Mouse (Mus musculus) hindbrain, embryonic 10.5 days (tissue): ENCODE data around the gene Rad51. TPM values are rescaled to one million over a fixed set of nuclear protein-coding genes. Genes with fewer than 3 reads are reported as not detected.

Experiments
- DNase-seq: peaks from one replicate; pipeline ENCODE4 v3.0.0-alpha.2; 2017; ENCODE audit warnings: low spot score
- H3K27ac ChIP-seq: fragments of 300-500 bp; sonication (generic); 2 replicates; pipeline ENCODE4 v1.5.1; 2016; ENCODE audit warnings: mild to moderate bottlenecking, moderate library complexity
- H3K27me3 ChIP-seq: fragments of 300-500 bp; sonication (generic); 2 replicates; pipeline ENCODE4 v1.6.1; 2016; ENCODE audit warnings: mild to moderate bottlenecking; ENCODE audit not compliant: poor library complexity, insufficient read depth, severe bottlenecking
- H3K36me3 ChIP-seq: fragments of 300-500 bp; sonication (generic); 2 replicates; pipeline ENCODE4 v1.6.1; 2016; ENCODE audit warnings: mild to moderate bottlenecking, moderate library complexity
- H3K4me1 ChIP-seq: fragments of 300-500 bp; sonication (generic); replicated peaks from 2 replicates; pipeline ENCODE4 v1.6.1; 2016; ENCODE audit warnings: mild to moderate bottlenecking
- H3K4me3 ChIP-seq: fragments of 300-500 bp; sonication (generic); 2 replicates; pipeline ENCODE4 v1.5.1; 2016; ENCODE audit warnings: mild to moderate bottlenecking, moderate library complexity
- H3K9me3 ChIP-seq: fragments of 300-500 bp; sonication (generic); 2 replicates; pipeline ENCODE4 v1.6.1; 2016; ENCODE audit warnings: mild to moderate bottlenecking, moderate library complexity
- WGBS: fragments of 180-500 bp; shearing (Covaris S2); methylation state at CpG from one replicate; pipeline ENCODE4 v1.1.7; 2016; 5-methylcytosine and 5-hydroxymethylcytosine counted together
- polyA plus RNA-seq: library from polyadenylated mRNA; unstranded; fragments of >200 nt; fragmentation: Nextera tagmentation; extraction: Ambion mirVana; gene quantifications from 2 replicates; pipeline ENCODE4 v1.2.1, GENCODE M21; 2016

The Rad51 gene
- polyA plus RNA-seq, 1 experiment from 2014 or later: 61.6 TPM

DNA sequence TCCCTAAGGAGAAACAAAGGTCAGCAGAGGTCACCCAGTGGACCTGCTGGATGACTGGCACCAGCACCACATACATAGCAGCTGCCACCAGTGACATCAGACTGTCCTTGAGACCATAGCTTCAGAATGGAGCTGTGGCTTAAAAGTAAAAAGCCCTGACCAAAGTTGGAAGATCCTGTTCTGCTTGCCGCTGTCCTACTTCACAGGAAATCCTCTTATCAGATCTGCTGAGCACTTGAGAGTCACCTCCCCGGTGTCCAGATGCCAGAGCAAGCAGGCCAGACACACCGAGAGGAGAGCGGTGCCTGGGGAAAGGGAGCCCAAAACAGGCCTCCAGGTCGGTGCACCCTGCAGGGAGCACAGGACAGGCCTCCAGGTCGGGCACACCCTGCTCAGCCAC is 39.7 kb downstream of the Rad51 start:
- H3K4me1 ChIP-seq: peaks cover 22% of the 10 kb centered on the region

DNA sequence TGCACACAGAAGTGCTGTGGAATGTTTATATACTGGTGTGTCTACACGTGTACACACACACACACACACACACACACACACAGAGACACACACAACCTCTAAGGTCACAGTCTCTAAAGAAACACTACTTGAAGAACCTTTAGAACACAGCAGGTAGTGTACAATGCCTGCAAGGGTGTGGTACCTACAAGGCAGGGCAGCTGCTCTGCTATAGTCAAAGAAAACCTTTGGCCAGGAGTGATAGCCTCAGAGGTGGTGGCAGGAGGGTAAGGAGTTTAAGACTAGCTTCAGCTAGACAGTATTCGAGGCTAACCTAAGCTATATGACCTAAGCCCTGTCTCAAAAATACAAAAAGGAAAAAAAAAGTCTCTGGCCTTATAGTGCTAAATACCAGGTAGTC is 42.1 kb downstream of the Rad51 start:
- Histone ChIP-seq H3K4me3 (no peak overlapping the region), H3K27ac (no peak overlapping the region), H3K36me3 (peaks cover 52% of the 10 kb centered on the region), H3K27me3 (no peaks in the 10 kb centered on the region), H3K4me1 (peaks cover 26% of the 10 kb centered on the region), H3K9me3 (no peaks in the 10 kb centered on the region)
- WGBS: 81% methylated on average over 2 of the region's 2 CpGs
- DNase-seq: no peak

More for the DNA sequence above, 39.7 kb downstream of the Rad51 start:
- H3K27me3 ChIP-seq: no peaks in the 10 kb centered on the region
- H3K27ac ChIP-seq: no peak overlapping the region
- no peaks in the 10 kb centered on the region for H3K9me3 ChIP-seq
- no peak overlapping the region for H3K4me3 ChIP-seq
- 90% methylated on average over 6 of the region's 6 CpGs for WGBS
- DNase-seq: no peak
- peaks cover 77% of the 10 kb centered on the region for H3K36me3 ChIP-seq

DNA sequence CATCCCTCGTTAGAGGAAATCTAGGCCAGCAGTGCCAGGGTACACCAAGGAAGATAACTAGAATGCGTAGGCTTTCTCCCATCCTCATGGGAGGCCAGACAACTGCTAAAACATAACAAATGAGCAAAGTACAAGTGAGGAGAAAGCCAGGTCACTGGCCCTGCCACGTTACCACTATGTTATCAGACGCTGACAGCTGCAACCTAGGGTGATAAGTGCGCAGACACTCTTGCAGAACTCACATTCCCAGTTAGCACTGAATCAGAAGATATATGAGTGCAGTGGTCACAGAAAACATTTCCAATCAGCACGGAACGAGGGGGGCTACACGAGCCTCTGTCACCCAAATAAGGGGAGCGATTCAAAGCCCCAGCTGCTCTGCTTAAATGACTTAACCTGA is 42.8 kb downstream of the Rad51 start:
- Histone ChIP-seq H3K4me3 (peak overlapping the region; percentile 100; the same call in 1 of the 2 replicates), H3K36me3 (peaks cover 45% of the 10 kb centered on the region), H3K4me1 (peaks cover 26% of the 10 kb centered on the region), H3K27me3 (no peaks in the 10 kb centered on the region), H3K9me3 (no peaks in the 10 kb centered on the region), H3K27ac (no peak overlapping the region)
- WGBS: 90% methylated on average over 9 of the region's 9 CpGs
- no peak for DNase-seq

DNA sequence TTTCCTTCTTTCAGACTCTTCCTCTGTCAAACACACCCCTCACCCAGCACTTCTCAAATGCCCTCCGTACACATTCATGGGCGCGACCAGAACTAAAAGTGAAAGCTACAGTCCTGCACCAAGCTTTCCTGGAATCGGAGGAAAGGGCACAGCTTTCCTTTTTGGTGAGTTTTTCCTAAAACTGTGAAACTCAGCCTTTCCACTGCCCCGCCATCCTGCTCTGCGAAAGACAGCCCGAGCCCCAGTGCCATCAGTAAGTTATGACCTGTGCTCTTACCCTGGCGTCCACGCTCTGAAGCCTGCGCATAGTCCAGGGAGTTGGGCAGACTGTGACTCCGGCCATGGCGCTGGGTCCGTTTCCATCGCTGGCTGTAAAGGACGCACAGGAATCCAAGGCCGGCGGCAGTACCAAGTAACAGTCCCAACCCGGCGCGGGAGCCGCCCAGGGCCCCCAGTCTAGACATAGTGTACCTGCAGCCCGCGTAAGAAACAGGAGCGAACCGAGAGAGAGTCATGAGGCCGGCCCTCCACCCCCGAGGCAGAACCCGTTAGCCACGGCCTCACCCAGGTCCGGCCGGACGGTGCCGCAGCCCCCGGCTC is 43.6 kb downstream of the Rad51 start:
- Histone ChIP-seq H3K9me3 (no peaks in the 10 kb centered on the region), H3K27ac (peak overlapping the region; percentile 93), H3K27me3 (no peaks in the 10 kb centered on the region), H3K36me3 (peaks cover 37% of the 10 kb centered on the region), H3K4me3 (peak overlapping the region; percentile 100), H3K4me1 (peaks cover 28% of the 10 kb centered on the region)
- no peak for DNase-seq
- 10% methylated on average over 34 of the region's 34 CpGs for WGBS

DNA sequence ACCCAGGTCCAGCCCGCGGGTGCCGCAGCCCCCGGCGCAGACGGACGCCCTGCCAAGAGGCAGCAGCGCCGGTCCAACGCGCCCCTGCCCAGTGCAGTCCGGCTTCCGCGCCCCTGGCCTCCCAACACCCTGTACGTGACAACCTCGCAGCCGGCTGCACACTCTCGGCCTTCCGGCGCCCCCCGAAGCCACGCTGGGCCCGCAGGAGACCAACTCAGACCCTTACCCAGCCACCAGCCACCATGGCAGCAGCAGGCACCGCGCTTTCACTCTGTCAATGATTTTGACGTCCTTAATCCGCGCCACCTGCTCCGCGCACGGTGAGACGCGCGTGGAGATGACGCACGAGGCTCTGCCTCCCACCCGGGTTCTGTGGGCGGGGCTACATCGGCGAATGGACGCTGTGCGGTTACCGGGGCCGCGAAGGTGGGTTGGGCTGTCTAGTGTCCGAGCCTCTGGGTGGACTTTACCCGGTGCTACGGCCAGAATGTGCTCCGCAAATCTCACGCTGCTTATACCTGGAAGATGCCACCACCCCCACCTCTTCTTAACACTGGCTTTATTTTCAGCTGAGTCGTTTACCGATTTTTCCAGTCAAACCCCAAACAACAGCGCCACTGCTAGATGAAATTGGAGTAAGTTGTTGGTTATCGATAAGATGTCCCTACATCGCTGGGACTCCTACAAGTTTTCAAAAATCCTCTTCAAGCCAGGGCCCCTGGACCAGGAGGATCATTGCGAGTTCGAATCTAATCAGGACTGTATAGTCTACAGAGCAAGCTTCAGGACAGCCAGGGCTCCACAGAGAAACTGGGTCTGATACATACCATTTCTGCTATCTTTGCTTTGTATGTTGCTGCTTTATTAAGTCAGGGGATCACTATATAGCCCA is 44.3 kb downstream of the Rad51 start, which contains the start of gene Rmdn3:
Gene Rmdn3 (minus strand): TSS at position 354 of the 892 bp plus-strand sequence.
- Histone ChIP-seq H3K27me3 (no peaks in the 10 kb centered on the region), H3K9me3 (no peaks in the 10 kb centered on the region), H3K36me3 (peaks cover 30% of the 10 kb centered on the region), H3K4me1 (peaks cover 31% of the 10 kb centered on the region), H3K27ac (peak within 1 kb of the TSS; percentile 93), H3K4me3 (peak within 1 kb of the TSS; percentile 100)
- peak; percentile 93 for DNase-seq
- 1% methylated on average over 57 of the region's 57 CpGs for WGBS

DNA sequence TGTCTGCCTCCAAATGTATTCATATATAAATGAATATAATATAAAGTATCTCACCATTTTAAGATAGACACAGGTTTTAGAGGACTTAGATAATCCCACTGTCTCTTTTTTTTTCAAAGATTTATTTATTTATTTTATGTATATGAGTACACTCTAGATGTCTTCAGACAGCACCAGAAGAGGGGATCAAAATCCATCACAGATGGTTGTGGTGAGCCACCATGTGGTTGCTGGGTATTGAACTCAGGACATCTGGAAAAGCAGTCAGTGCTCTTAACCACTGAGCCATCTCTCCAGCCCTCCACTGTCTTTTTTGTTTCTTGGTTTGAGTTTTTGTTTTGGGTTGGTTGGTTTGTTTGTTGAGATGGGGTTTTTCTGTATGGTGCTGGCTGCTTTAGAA is 45.2 kb downstream of the Rad51 start:
- Histone ChIP-seq H3K36me3 (peaks cover 21% of the 10 kb centered on the region), H3K27ac (no peak overlapping the region), H3K9me3 (no peaks in the 10 kb centered on the region), H3K4me1 (peaks cover 31% of the 10 kb centered on the region), H3K27me3 (no peaks in the 10 kb centered on the region), H3K4me3 (peak overlapping the region; percentile 100; the same call in 1 of the 2 replicates)
- no peak for DNase-seq

DNA sequence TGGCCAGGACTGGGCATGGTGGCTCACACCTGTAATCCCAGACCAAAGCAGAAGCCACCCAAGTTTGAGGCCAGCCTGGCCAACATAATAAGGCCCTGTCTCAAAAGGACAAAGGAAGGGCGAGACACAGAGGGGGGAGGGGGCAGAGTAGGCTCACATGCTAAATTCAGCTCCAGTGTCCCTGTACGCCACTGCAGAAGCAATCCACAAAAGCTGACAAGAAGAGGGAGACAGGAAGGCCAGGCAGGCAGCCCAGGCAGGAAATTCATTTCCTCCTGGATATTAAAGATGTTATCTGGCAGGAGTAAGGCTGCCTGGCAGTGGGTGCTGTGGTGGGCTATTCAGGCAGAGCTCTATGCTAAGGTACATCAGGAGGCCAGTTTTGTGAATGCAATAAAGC is 48.7 kb downstream of the Rad51 start:
- no peaks in the 10 kb centered on the region for H3K36me3 ChIP-seq
- H3K27me3 ChIP-seq: peaks cover 24% of the 10 kb centered on the region
- no peaks in the 10 kb centered on the region for H3K9me3 ChIP-seq
- no peak overlapping the region for H3K4me3 ChIP-seq
- peaks cover 16% of the 10 kb centered on the region for H3K4me1 ChIP-seq
- no peak for DNase-seq
- 36% methylated on average over 2 of the region's 2 CpGs for WGBS
- H3K27ac ChIP-seq: peak overlapping the region; percentile 35; the same call in 1 of the 2 replicates

DNA sequence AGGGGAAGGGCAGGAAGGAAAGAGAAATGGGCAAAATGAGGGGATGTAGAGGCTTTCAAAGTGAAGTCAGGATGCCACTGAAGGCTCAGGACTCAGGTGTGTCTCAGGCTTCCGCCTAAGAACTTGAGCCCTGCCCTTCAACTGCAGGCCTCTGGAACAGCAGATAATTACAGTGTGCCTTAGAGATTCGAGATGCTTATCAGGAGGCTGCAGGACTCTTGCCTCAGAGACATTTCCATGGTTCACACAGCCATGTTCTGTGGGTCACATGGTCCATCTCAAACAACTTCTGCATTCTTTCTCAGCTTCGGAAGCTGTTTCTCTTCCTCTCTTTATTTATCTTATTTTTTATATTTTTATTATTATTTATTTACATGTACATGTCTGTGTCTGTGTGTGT is 50.5 kb downstream of the Rad51 start:
- 70% methylated on average over 3 of the region's 3 CpGs for WGBS
- H3K27ac ChIP-seq: no peak overlapping the region
- H3K27me3 ChIP-seq: peaks cover 43% of the 10 kb centered on the region

DNA sequence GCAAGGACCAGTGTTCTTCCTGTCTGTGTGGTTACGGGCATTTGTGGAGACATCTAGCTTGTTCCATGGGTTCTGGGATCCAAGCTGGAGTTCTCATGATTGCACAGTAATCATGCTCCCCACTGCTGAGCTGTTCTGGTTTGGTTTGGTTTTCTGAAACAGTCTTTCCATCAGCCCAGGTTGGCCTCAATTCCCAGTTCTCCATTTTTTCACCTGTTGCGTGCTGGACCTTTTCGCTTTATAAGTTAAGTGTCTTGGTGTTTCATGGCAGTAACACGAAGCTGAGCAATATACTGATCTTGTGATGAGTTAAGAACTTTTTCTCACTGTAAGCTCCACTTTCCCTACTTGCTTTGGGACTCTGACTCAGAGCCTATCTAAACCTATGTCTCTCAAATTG is 51.4 kb downstream of the Rad51 start:
- Histone ChIP-seq H3K4me3 (no peak overlapping the region), H3K36me3 (no peaks in the 10 kb centered on the region), H3K27me3 (peaks cover 51% of the 10 kb centered on the region), H3K27ac (no peak overlapping the region), H3K9me3 (no peaks in the 10 kb centered on the region), H3K4me1 (peaks cover 23% of the 10 kb centered on the region)
- WGBS: 87% methylated on average over 4 of the region's 4 CpGs
- DNase-seq: no peak

More for the DNA sequence above, 50.5 kb downstream of the Rad51 start:
- no peaks in the 10 kb centered on the region for H3K36me3 ChIP-seq
- no peak for DNase-seq
- no peaks in the 10 kb centered on the region for H3K9me3 ChIP-seq
- H3K4me1 ChIP-seq: peaks cover 23% of the 10 kb centered on the region
- no peak overlapping the region for H3K4me3 ChIP-seq

DNA sequence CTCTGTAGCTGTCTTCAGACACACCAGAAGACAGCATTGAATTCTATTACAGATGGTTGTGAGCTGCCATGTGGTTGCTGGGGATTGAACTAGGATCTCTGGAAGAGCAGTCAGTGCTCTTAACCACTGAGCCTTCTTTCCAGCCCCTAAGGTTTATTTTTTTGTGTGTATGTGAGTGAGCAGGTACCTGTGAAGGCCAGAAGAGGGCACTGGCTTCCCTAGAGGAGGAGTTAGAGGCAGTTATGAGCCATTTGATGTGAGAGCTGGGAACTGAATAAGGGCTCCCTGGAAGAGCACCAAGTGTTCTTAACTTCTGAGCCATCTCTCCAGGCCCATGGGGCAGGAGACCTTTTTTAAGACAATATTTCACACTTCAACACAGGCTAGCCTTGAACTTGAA is 52.8 kb downstream of the Rad51 start:
- Histone ChIP-seq H3K36me3 (no peaks in the 10 kb centered on the region), H3K27me3 (peaks cover 59% of the 10 kb centered on the region)

DNA sequence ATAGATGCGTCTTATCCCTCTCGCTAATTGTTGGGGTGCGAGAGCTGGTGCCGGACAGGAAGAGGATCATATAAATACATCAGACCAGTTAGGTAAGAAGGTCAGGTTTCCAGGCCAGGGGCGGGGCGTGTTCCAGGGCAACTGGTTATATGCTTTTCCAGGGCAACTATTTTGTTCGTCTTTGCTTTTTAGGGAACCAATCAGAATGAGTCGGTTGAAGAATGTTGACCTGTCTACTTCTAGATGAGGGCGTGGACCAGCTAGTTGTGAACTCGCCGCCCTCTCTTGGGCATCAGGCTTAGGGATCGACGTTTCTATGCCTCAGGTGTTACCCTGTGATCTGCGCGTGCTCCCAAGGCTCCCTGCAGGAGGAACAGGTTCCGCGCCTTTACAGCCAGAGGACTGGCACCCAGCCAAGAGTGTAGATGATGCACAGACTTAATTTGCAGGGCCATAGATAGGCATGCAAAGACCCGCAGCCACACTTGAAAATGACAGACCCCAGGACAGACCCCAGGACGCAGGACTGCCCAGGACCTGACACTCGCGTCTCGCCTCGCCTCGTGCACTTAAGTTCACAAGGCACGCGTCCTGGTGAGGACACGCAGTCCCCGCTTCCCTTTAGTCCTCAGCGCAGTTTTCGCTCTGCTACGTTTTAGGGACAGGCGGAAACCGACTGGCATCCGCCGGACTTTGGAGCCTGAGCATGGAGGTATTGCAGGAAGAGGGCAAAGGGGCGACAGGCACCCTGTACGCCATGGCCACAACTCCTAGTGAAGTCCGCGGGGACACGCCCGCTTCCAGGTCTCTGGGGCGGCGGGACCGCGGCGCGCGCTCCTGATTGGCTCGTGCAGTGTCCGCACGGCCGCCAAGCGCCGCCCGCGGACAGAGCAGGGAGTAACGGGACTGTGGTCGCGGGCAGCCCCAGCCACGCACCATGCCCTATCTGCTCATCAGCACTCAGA is 54.6 kb downstream of the Rad51 start, which contains the start of gene Gchfr:
Gene Gchfr (plus strand): TSS at position 873 of the 965 bp plus-strand sequence.
- under 1% methylated on average over 60 of the region's 60 CpGs for WGBS

More for the DNA sequence above, 52.8 kb downstream of the Rad51 start:
- no peak for DNase-seq
- Histone ChIP-seq H3K4me1 (peaks cover 23% of the 10 kb centered on the region), H3K27ac (no peak overlapping the region), H3K4me3 (no peak overlapping the region), H3K9me3 (no peaks in the 10 kb centered on the region)

DNA sequence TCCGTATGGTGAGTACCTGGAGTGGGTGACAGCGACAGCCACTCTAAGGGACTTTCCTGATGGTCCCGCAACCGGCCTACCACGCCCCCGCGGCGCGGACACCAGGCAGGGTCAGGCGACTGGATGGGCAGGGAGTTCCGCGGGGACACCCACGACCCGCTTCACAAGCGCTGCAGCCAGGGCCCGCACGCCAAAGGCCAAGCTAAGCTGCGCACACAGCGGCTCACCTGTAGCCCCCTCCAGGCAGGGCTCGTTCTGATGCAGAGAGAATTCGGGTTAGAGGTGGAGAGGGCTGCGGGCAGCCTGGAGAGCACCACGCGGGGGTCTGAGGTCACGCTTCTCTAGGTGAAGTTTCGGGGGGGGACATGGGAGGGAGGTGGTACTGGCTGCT is 55.3 kb downstream of the Rad51 start:
- H3K9me3 ChIP-seq: no peaks in the 10 kb centered on the region
- H3K36me3 ChIP-seq: peaks cover 9% of the 10 kb centered on the region; the same call in 1 of the 2 replicates
- peaks cover 30% of the 10 kb centered on the region for H3K4me1 ChIP-seq
- H3K4me3 ChIP-seq: peak overlapping the region; percentile 68
- peaks cover 59% of the 10 kb centered on the region for H3K27me3 ChIP-seq
- DNase-seq: no peak
- 3% methylated on average over 26 of the region's 26 CpGs for WGBS
- peak overlapping the region; percentile 64 for H3K27ac ChIP-seq

More for the DNA sequence above, 54.6 kb downstream of the Rad51 start, which contains the start of gene Gchfr:
- Histone ChIP-seq H3K9me3 (no peaks in the 10 kb centered on the region), H3K4me1 (peaks cover 23% of the 10 kb centered on the region), H3K36me3 (peaks cover 5% of the 10 kb centered on the region; the same call in 1 of the 2 replicates), H3K27me3 (peaks cover 59% of the 10 kb centered on the region), H3K27ac (peak within 1 kb of the TSS; percentile 64), H3K4me3 (peak within 1 kb of the TSS; percentile 68)
- peak; percentile 73 for DNase-seq
